Mouse (Mus musculus) spleen, adult 2 months (tissue): Measurements from ENCODE around the gene Prss56. TPM values are rescaled to one million over a fixed set of nuclear protein-coding genes. Genes with fewer than 3 reads are reported as not detected.

ENCODE experiments used
- DNase-seq, 2 experiments: peaks; one replicate each; pipeline versions ENCODE4 v3.0.0 to v3.0.0-alpha.2; 2012 to 2021; ENCODE audit warnings: low spot score in 2 of 2, low read depth in 1 of 2
- H3K27ac ChIP-seq: fragments of 200-500 bp; 2 replicates; pipeline ENCODE4 v1.5.1; 2012; ENCODE audit warnings: low read length, inconsistent platforms; ENCODE audit not compliant: insufficient read depth
- H3K27me3 ChIP-seq: fragments of 200-500 bp; 2 replicates; pipeline ENCODE4 v1.6.1; 2012; ENCODE audit warnings: mild to moderate bottlenecking, moderate library complexity, low read length, inconsistent platforms; ENCODE audit not compliant: control insufficient read depth, insufficient read depth
- H3K36me3 ChIP-seq: fragments of 200-500 bp; 2 replicates; pipeline ENCODE4 v1.6.1; 2012; ENCODE audit warnings: mild to moderate bottlenecking, low read length, inconsistent platforms; ENCODE audit not compliant: control insufficient read depth, insufficient read depth
- H3K4me1 ChIP-seq: fragments of 200-500 bp; 2 replicates; pipeline ENCODE4 v1.6.1; 2011; ENCODE audit warnings: inconsistent platforms; ENCODE audit not compliant: control insufficient read depth, insufficient read depth, insufficient read length
- H3K4me3 ChIP-seq: fragments of 200-500 bp; 2 replicates; pipeline ENCODE4 v1.5.1; 2011; ENCODE audit warnings: mild to moderate bottlenecking, inconsistent platforms; ENCODE audit not compliant: insufficient read depth, insufficient read length; ENCODE audit errors: extremely low read depth
- CTCF ChIP-seq: fragments of 200-500 bp; IDR thresholded peaks from 2 replicates; pipeline ENCODE4 v1.5.1; 2011; ENCODE audit warnings: mild to moderate bottlenecking, inconsistent platforms; ENCODE audit not compliant: insufficient read depth, insufficient read length, insufficient replicate concordance; ENCODE audit errors: extremely low read depth
- POLR2A ChIP-seq: fragments of 200-500 bp; IDR thresholded peaks from 2 replicates; pipeline ENCODE4 v1.6.1; 2011; ENCODE audit warnings: low read depth, low read length, inconsistent platforms
- WGBS: fragments of 180-500 bp; shearing (Covaris S2); methylation state at CpG from one replicate; pipeline ENCODE4 v1.1.7; 2018; 5-methylcytosine and 5-hydroxymethylcytosine counted together
- polyA plus RNA-seq: library from polyadenylated mRNA; depleted of rRNA; stranded (reverse); fragments of >200 nt; gene quantifications from 2 replicates; pipeline ENCODE4 v1.2.3, GENCODE M21; 2012; rRNA removed

Prss56 gene
- polyA plus RNA-seq, 1 experiment, result not detected

- H3K27me3 ChIP-seq, result no peaks in the 10 kb centered on the region
- peaks cover 49% of the 10 kb centered on the region for H3K36me3 ChIP-seq
- 96% methylated on average over 1 of the region's 1 CpGs for WGBS
- no peak overlapping the region for H3K27ac ChIP-seq
- TF ChIP-seq POLR2A, result no peak
- TF ChIP-seq CTCF, result no peak
- DNase-seq, result no peak
- no peak overlapping the region for H3K4me3 ChIP-seq
- H3K4me1 ChIP-seq, result no peaks in the 10 kb centered on the region
Observed at GRCm38 (mm10) chr1:87226409-87227159, 43.5 kb downstream of the Prss56 start.

- Histone ChIP-seq H3K27ac (no peak overlapping the region), H3K27me3 (no peaks in the 10 kb centered on the region), H3K4me3 (no peak overlapping the region), H3K36me3 (peaks cover 47% of the 10 kb centered on the region), H3K4me1 (no peaks in the 10 kb centered on the region)
- DNase-seq, result no peak
- TF ChIP-seq POLR2A, result no peak
- no peak for TF ChIP-seq CTCF
- WGBS, result 91% methylated on average over 3 of the region's 3 CpGs
Observed at GRCm38 (mm10) chr1:87227160-87227550, 44.0 kb downstream of the Prss56 start.

DNA sequence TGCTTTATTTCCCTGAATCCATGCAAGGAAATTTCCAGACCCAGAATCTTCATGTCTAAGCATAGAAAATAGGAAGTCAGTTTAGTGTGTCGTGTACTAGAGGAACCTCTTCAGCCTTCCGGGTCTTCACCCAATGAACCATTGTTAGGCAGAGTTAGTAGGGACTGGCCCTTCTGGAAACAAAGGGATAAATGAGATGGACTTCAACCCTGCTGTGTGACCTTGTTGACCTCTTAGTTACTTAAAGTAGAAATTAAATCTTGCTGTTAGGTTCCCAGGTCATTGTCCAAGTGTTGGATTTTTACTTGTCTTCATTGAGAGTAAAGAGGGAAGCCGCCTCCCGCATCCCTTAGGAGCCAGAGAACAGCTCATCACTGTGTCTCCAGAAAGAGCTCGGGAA lies 47.5 kb downstream of the Prss56 start:
- WGBS, result 91% methylated on average over 5 of the region's 5 CpGs

DNA sequence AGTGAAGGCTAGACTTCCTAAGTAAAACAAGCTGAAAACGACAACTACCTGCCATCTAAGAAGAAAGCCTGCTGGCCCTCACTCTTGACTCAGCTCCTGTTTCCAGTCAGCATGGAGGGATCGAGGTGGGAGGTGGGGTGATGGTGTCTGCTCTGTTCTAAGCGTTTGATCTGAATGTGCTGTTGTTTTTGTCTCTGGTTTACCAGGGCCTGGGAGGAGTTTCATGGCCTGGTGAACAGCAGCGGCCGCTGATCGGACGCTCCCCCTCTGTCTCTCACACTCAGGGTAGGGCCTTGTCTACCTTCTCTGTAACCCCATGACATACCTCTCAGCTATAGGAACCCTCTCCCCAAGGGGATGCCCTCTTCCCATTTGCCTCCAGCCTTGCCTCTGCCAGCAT lies 49.1 kb downstream of the Prss56 start:
- no peaks in the 10 kb centered on the region for H3K4me1 ChIP-seq
- 95% methylated on average over 7 of the region's 7 CpGs for WGBS
- no peak for DNase-seq
- peaks cover 27% of the 10 kb centered on the region for H3K36me3 ChIP-seq
- TF ChIP-seq CTCF (no peak), POLR2A (no peak)
- no peak overlapping the region for H3K4me3 ChIP-seq
- H3K27ac ChIP-seq, result no peak overlapping the region
- no peaks in the 10 kb centered on the region for H3K27me3 ChIP-seq

More for the DNA sequence above, 47.5 kb downstream of the Prss56 start:
- Histone ChIP-seq H3K27ac (no peak overlapping the region), H3K27me3 (no peaks in the 10 kb centered on the region), H3K4me3 (no peak overlapping the region), H3K36me3 (peaks cover 40% of the 10 kb centered on the region), H3K4me1 (no peaks in the 10 kb centered on the region)
- DNase-seq, result no peak
- TF ChIP-seq POLR2A (no peak), CTCF (no peak)

Other genes with a start within 250 kb of the Prss56 start
- gene Alppl2, start 93.4 kb upstream of the Prss56 start, polyA plus RNA-seq, result not detected in 2 replicates
- not detected in 2 replicates for gene Alpi, start 81.7 kb upstream of the Prss56 start, polyA plus RNA-seq
- gene Akp3, start 58.3 kb upstream of the Prss56 start, polyA plus RNA-seq, result not detected in 2 replicates
- gene Ecel1, start 26.8 kb upstream of the Prss56 start, polyA plus RNA-seq, result 0.39 and 0.76 TPM in 2 replicates
- gene Chrnd, start 7.3 kb downstream of the Prss56 start, polyA plus RNA-seq, result not detected in 2 replicates
- gene Chrng, start 21.3 kb downstream of the Prss56 start, polyA plus RNA-seq, result not detected in 2 replicates
- gene Eif4e2, start 30.6 kb downstream of the Prss56 start, polyA plus RNA-seq, result 18.9 and 21.6 TPM in 2 replicates
- 26.0 and 28.0 TPM in 2 replicates for gene Efhd1, start 81.0 kb downstream of the Prss56 start, polyA plus RNA-seq
- 22.3 and 22.8 TPM in 2 replicates for gene Gigyf2, start 143.7 kb downstream of the Prss56 start, polyA plus RNA-seq
- gene Kcnj13, start 211.4 kb downstream of the Prss56 start, polyA plus RNA-seq, result not detected in 2 replicates